Mouse (Mus musculus) c-Kit-positive CD71-negative TER-119-negative erythroid progenitor cells, embryonic 14.5 days (primary cell): ENCODE data around the gene Cryzl1.

ENCODE experiments used
- DNase-seq: peaks from one replicate; pipeline ENCODE4 v3.0.0-alpha.2; 2013; ENCODE audit warnings: low read depth

The Cryzl1 gene

DNA sequence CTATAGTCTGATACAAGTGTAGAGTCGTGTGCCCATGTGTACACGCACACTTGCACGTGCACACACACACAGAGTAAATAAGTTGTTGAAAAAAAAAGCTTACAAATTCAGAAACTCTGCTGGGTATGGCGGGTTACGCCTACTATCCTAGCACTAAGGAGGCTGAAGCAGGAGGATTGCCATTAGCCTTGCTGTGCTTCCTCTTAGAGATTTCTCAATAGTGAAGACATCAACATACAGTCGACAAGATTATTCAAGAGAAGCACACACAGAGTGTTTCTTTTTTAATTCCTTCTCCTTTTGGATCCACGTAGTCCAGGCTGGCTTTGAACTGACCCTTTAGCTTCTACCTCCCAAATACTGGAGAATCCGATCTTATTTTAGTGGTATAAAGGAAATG lies 88.6 kb downstream of the Cryzl1 start:
- no peak for DNase-seq

DNA sequence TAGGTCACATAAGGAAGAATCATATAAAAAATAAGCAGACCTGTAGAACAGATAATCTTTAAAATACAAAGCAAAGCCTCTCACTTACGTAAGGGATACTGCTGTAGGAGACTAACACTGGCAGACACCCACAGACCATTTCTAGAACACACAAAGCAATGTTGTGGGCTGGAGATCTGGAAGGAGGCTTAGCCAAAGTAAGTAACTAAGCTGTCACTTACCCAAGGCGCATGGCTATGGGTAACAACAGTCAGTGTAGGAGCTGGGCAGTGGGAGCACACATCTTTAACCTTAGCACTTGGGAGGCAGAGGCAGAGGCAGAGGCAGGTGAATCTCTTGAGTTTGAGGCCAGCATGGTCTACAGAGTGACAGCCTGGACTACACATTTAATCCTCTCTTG lies 89.1 kb downstream of the Cryzl1 start:
- DNase-seq: no peak
